Mouse (Mus musculus) kidney, adult 2 months (tissue): ENCODE results near the gene Ttc5.
"Not testable (repeated sequence)": the region's sequence is repeated elsewhere in the genome, so short reads cannot be mapped to it uniquely, and the experiment has no call there.

Experiments used
- CTCF ChIP-seq: fragments of 200-500 bp; conservative IDR thresholded peaks from 2 replicates; pipeline ENCODE4 v1.5.1; 2011; ENCODE audit warnings: low read depth, mild to moderate bottlenecking, control low read depth, low read length, moderate library complexity, mixed read lengths; ENCODE audit not compliant: insufficient read depth, insufficient read length
- POLR2A ChIP-seq: fragments of 200-500 bp; IDR thresholded peaks from one replicate; pipeline ENCODE4 v1.6.1; 2011; ENCODE audit warnings: low read depth, low read length, control low read depth

GRCm38 (mm10) chr14:50806469-50806868 is 21.1 kb upstream of the Ttc5 start:
- not testable (repeated sequence) for TF ChIP-seq CTCF, POLR2A
